Mouse (Mus musculus): Measurements from ENCODE around the gene Gsdma. TPM values are rescaled to one million over a fixed set of nuclear protein-coding genes. Genes with fewer than 3 reads are reported as not detected.
A peak's percentile ranks its signal among the peaks of the same experiment; 100 is the strongest.
"Not testable (repeated sequence)": the region's sequence is repeated elsewhere in the genome, so short reads cannot be mapped to it uniquely, and the experiment has no call there.

The Gsdma gene
- polyA plus RNA-seq (2017; shearing (Covaris generic)) = under 1 TPM in 1 of 2 experiments, not detected in 1; 0.20 TPM

- no peak for ATAC-seq
Observed at GRCm38 (mm10) chr11:98664091-98664490, at the start of gene Gsdma. Gsdma (plus strand) TSS chr11:98664351.

- no peak for ATAC-seq
Observed at GRCm38 (mm10) chr11:98620791-98621190, 43.4 kb upstream of the Gsdma start.

- ATAC-seq = not testable (repeated sequence)
Observed at GRCm38 (mm10) chr11:98623981-98624380, 40.2 kb upstream of the Gsdma start.

GRCm38 (mm10) chr11:98624381-98624780 is 39.8 kb upstream of the Gsdma start:
- ATAC-seq = not testable (repeated sequence)

- ATAC-seq = no peak
Observed at GRCm38 (mm10) chr11:98625611-98626410, 38.3 kb upstream of the Gsdma start, which contains the start of the genes Gm12355 and Gsdma3. Gm12355 (minus strand) TSS chr11:98625661. Gsdma3 (plus strand) TSS chr11:98626360.

GRCm38 (mm10) chr11:98628706-98629105 is 35.4 kb upstream of the Gsdma start:
- ATAC-seq = no peak

GRCm38 (mm10) chr11:98630646-98631045 is 33.5 kb upstream of the Gsdma start:
- ATAC-seq = no peak

- ATAC-seq = peak; percentile 43
Observed at GRCm38 (mm10) chr11:98635312-98635970, 28.7 kb upstream of the Gsdma start.

- no peak for ATAC-seq
Observed at GRCm38 (mm10) chr11:98637501-98637900, 26.6 kb upstream of the Gsdma start.

GRCm38 (mm10) chr11:98640091-98640490 is 24.1 kb upstream of the Gsdma start:
- no peak for ATAC-seq

- ATAC-seq = no peak
Observed at GRCm38 (mm10) chr11:98644757-98645156, 19.4 kb upstream of the Gsdma start.

GRCm38 (mm10) chr11:98645946-98646345 is 18.2 kb upstream of the Gsdma start:
- no peak for ATAC-seq

GRCm38 (mm10) chr11:98646459-98646858 is 17.7 kb upstream of the Gsdma start, which contains the start of gene Gsdma2:
Gsdma2 (plus strand) TSS chr11:98646759.
- no peak for ATAC-seq

GRCm38 (mm10) chr11:98655076-98655475 is 9.1 kb upstream of the Gsdma start:
- ATAC-seq = peak; percentile 63

- no peak for ATAC-seq
Observed at GRCm38 (mm10) chr11:98660517-98660916, 3.6 kb upstream of the Gsdma start.

GRCm38 (mm10) chr11:98668984-98669383 is 4.8 kb downstream of the Gsdma start:
- ATAC-seq = no peak

- ATAC-seq = no peak
Observed at GRCm38 (mm10) chr11:98671284-98671815, 7.2 kb downstream of the Gsdma start.

GRCm38 (mm10) chr11:98671857-98672256 is 7.7 kb downstream of the Gsdma start:
- ATAC-seq = no peak

- no peak for ATAC-seq
Observed at GRCm38 (mm10) chr11:98672482-98672881, 8.3 kb downstream of the Gsdma start.

- peak; percentile 75 for ATAC-seq
Observed at GRCm38 (mm10) chr11:98673136-98673535, 9.0 kb downstream of the Gsdma start.

GRCm38 (mm10) chr11:98675829-98676363 is 11.7 kb downstream of the Gsdma start:
- ATAC-seq = no peak

- no peak for ATAC-seq
Observed at GRCm38 (mm10) chr11:98680023-98680422, 15.9 kb downstream of the Gsdma start.

- ATAC-seq = not testable (repeated sequence)
Observed at GRCm38 (mm10) chr11:98680595-98680994, 16.4 kb downstream of the Gsdma start.
